Mouse (Mus musculus) stomach, postnatal 0 days (tissue): ENCODE data around the gene Zmym4.

Experiments
- CTCF ChIP-seq: IDR thresholded peaks from 2 replicates; pipeline ENCODE4 v1.5.1; 2016; ENCODE audit warnings: antibody characterized with exemption, low read depth, mild to moderate bottlenecking, moderate library complexity
- EP300 ChIP-seq: optimal IDR thresholded peaks from 2 replicates; pipeline ENCODE3; 2016; ENCODE audit warnings: antibody characterized with exemption

- no peak for TF ChIP-seq CTCF
- TF ChIP-seq EP300, result no peak
Observed at GRCm38 (mm10) chr4:126868699-126869098, 99.2 kb downstream of the Zmym4 start.
